Mouse (Mus musculus) hindbrain, embryonic 15.5 days (tissue): ENCODE measurements around the gene Tmem163. TPM values are rescaled to one million over a fixed set of nuclear protein-coding genes. Genes with fewer than 3 reads are reported as not detected.

Source experiments
- ATAC-seq: fragments of 200-750 bp; cut with Nextera tagmentation; 2 replicates; pipeline ENCODE4 v1.8.0; 2017; ENCODE audit warnings: low read depth, moderate number of reproducible peaks, moderate TSS enrichment; ENCODE audit not compliant: low FRiP score
- H3K27ac ChIP-seq: fragments of 300-500 bp; sonication (generic); replicated peaks from 2 replicates; pipeline ENCODE4 v1.5.1; 2015; ENCODE audit warnings: mild to moderate bottlenecking, inconsistent platforms
- H3K27me3 ChIP-seq: fragments of 300-500 bp; sonication (generic); 2 replicates; pipeline ENCODE4 v1.6.1; 2015; ENCODE audit warnings: control low read depth, inconsistent platforms
- H3K36me3 ChIP-seq: fragments of 300-500 bp; sonication (generic); 2 replicates; pipeline ENCODE4 v1.6.1; 2015; ENCODE audit warnings: control low read depth, inconsistent platforms
- H3K4me1 ChIP-seq: fragments of 300-500 bp; sonication (generic); replicated peaks from 2 replicates; pipeline ENCODE4 v1.6.1; 2015; ENCODE audit warnings: control low read depth, inconsistent platforms
- H3K4me2 ChIP-seq: fragments of 300-500 bp; sonication (generic); 2 replicates; pipeline ENCODE4 v1.6.1; 2015; ENCODE audit warnings: moderate library complexity, mild to moderate bottlenecking, inconsistent platforms
- H3K4me3 ChIP-seq: fragments of 300-500 bp; sonication (generic); 2 replicates; pipeline ENCODE4 v1.5.1; 2015; ENCODE audit warnings: mild to moderate bottlenecking, inconsistent platforms
- H3K9ac ChIP-seq: fragments of 300-500 bp; sonication (generic); 2 replicates; pipeline ENCODE4 v1.6.1; 2015; ENCODE audit warnings: inconsistent platforms
- H3K9me3 ChIP-seq: fragments of 300-500 bp; sonication (generic); 2 replicates; pipeline ENCODE4 v1.6.1; 2016; ENCODE audit warnings: control low read depth, inconsistent platforms
- WGBS: fragments of 180-500 bp; shearing (Covaris S2); methylation state at CpG from one replicate; pipeline ENCODE4 v1.1.7; 2015; 5-methylcytosine and 5-hydroxymethylcytosine counted together
- polyA plus RNA-seq: library from polyadenylated mRNA; unstranded; fragments of >200 nt; fragmentation: Nextera tagmentation; extraction: Ambion mirVana; gene quantifications from 2 replicates; pipeline ENCODE4 v1.2.1, GENCODE M21; 2015

The Tmem163 gene
- polyA plus RNA-seq, 1 experiment from 2014 or later: 49.5 TPM

- H3K9me3 ChIP-seq: no peaks in the 10 kb centered on the region
- H3K27ac ChIP-seq: no peak overlapping the region
- no peak for ATAC-seq
- H3K4me2 ChIP-seq: no peak overlapping the region
- no peaks in the 10 kb centered on the region for H3K27me3 ChIP-seq
- no peaks in the 10 kb centered on the region for H3K36me3 ChIP-seq
- 80% methylated on average over 6 of the region's 6 CpGs for WGBS
- H3K4me3 ChIP-seq: no peak overlapping the region
- no peak overlapping the region for H3K9ac ChIP-seq
- H3K4me1 ChIP-seq: peaks cover 24% of the 10 kb centered on the region
Observed at GRCm38 (mm10) chr1:127511362-127511761, 168.0 kb downstream of the Tmem163 start.

GRCm38 (mm10) chr1:127508921-127509320 lies 170.4 kb downstream of the Tmem163 start:
- H3K9ac ChIP-seq: no peak overlapping the region
- H3K4me3 ChIP-seq: no peak overlapping the region
- no peaks in the 10 kb centered on the region for H3K9me3 ChIP-seq
- H3K27me3 ChIP-seq: no peaks in the 10 kb centered on the region
- no peaks in the 10 kb centered on the region for H3K36me3 ChIP-seq
- no peak overlapping the region for H3K4me2 ChIP-seq
- H3K27ac ChIP-seq: peak overlapping the region; percentile 69; the same call in 1 of the 2 replicates
- WGBS: 65% methylated on average over 8 of the region's 8 CpGs
- peak; percentile 36; the same call in 1 of the 2 replicates for ATAC-seq
- peaks cover 24% of the 10 kb centered on the region for H3K4me1 ChIP-seq

- Histone ChIP-seq H3K4me3 (no peak overlapping the region), H3K4me1 (peaks cover 24% of the 10 kb centered on the region), H3K36me3 (no peaks in the 10 kb centered on the region), H3K9me3 (no peaks in the 10 kb centered on the region), H3K27me3 (no peaks in the 10 kb centered on the region), H3K9ac (no peak overlapping the region), H3K4me2 (peak overlapping the region; percentile 11; the same call in 1 of the 2 replicates), H3K27ac (peak overlapping the region; percentile 69)
- 45% methylated on average over 16 of the region's 16 CpGs for WGBS
- ATAC-seq: peak; percentile 62
Observed at GRCm38 (mm10) chr1:127508067-127508739, 171.1 kb downstream of the Tmem163 start.

GRCm38 (mm10) chr1:127507042-127507650 lies 172.2 kb downstream of the Tmem163 start:
- peaks cover 24% of the 10 kb centered on the region for H3K4me1 ChIP-seq
- H3K27ac ChIP-seq: peak overlapping the region; percentile 45
- no peaks in the 10 kb centered on the region for H3K27me3 ChIP-seq
- WGBS: 55% methylated on average over 10 of the region's 10 CpGs
- no peak overlapping the region for H3K4me3 ChIP-seq
- no peak for ATAC-seq
- H3K9me3 ChIP-seq: no peaks in the 10 kb centered on the region
- H3K4me2 ChIP-seq: no peak overlapping the region
- no peaks in the 10 kb centered on the region for H3K36me3 ChIP-seq
- H3K9ac ChIP-seq: no peak overlapping the region

GRCm38 (mm10) chr1:127500701-127501100 lies 178.6 kb downstream of the Tmem163 start:
- Histone ChIP-seq H3K27ac (peak overlapping the region; percentile 72), H3K4me3 (no peak overlapping the region), H3K4me2 (0 out of 2 replicates have a peak overlapping the region, but pooled peaks have one; percentile 22), H3K4me1 (peaks cover 11% of the 10 kb centered on the region), H3K27me3 (no peaks in the 10 kb centered on the region; the same call in 1 of the 2 replicates), H3K36me3 (no peaks in the 10 kb centered on the region), H3K9me3 (no peaks in the 10 kb centered on the region), H3K9ac (no peak overlapping the region)
- ATAC-seq: no peak
- 51% methylated on average over 17 of the region's 17 CpGs for WGBS

- peak overlapping the region; percentile 72 for H3K27ac ChIP-seq
- no peak overlapping the region for H3K4me2 ChIP-seq
- no peak overlapping the region for H3K4me3 ChIP-seq
- H3K9me3 ChIP-seq: no peaks in the 10 kb centered on the region
- peak; percentile 68; the same call in 1 of the 2 replicates for ATAC-seq
- H3K36me3 ChIP-seq: no peaks in the 10 kb centered on the region
- peaks cover 11% of the 10 kb centered on the region for H3K4me1 ChIP-seq
- WGBS: 5% methylated on average over 8 of the region's 8 CpGs
- H3K27me3 ChIP-seq: no peaks in the 10 kb centered on the region; the same call in 1 of the 2 replicates
- no peak overlapping the region for H3K9ac ChIP-seq
Observed at GRCm38 (mm10) chr1:127500219-127500618, 179.1 kb downstream of the Tmem163 start.

GRCm38 (mm10) chr1:127498746-127499145 lies 180.6 kb downstream of the Tmem163 start:
- no peak for ATAC-seq
- 69% methylated on average over 9 of the region's 9 CpGs for WGBS
- Histone ChIP-seq H3K9ac (no peak overlapping the region), H3K27me3 (no peaks in the 10 kb centered on the region; the same call in 1 of the 2 replicates), H3K9me3 (no peaks in the 10 kb centered on the region), H3K4me1 (peaks cover 11% of the 10 kb centered on the region), H3K36me3 (no peaks in the 10 kb centered on the region), H3K4me3 (no peak overlapping the region), H3K4me2 (no peak overlapping the region), H3K27ac (no peak overlapping the region)

GRCm38 (mm10) chr1:127496737-127497543 lies 182.4 kb downstream of the Tmem163 start:
- no peak overlapping the region for H3K4me2 ChIP-seq
- peaks cover 11% of the 10 kb centered on the region for H3K4me1 ChIP-seq
- peak; percentile 76 for ATAC-seq
- no peaks in the 10 kb centered on the region for H3K36me3 ChIP-seq
- 34% methylated on average over 9 of the region's 9 CpGs for WGBS
- no peaks in the 10 kb centered on the region for H3K9me3 ChIP-seq
- no peaks in the 10 kb centered on the region; the same call in 1 of the 2 replicates for H3K27me3 ChIP-seq
- H3K9ac ChIP-seq: no peak overlapping the region
- no peak overlapping the region for H3K4me3 ChIP-seq
- H3K27ac ChIP-seq: no peak overlapping the region

GRCm38 (mm10) chr1:127487161-127487560 lies 192.2 kb downstream of the Tmem163 start:
- Histone ChIP-seq H3K4me2 (no peak overlapping the region), H3K27ac (no peak overlapping the region), H3K4me1 (no peaks in the 10 kb centered on the region), H3K9me3 (no peaks in the 10 kb centered on the region), H3K9ac (no peak overlapping the region), H3K36me3 (no peaks in the 10 kb centered on the region), H3K4me3 (no peak overlapping the region), H3K27me3 (no peaks in the 10 kb centered on the region)
- no peak for ATAC-seq
- WGBS: 80% methylated on average over 4 of the region's 4 CpGs

GRCm38 (mm10) chr1:127484826-127485225 lies 194.5 kb downstream of the Tmem163 start:
- no peak overlapping the region for H3K4me3 ChIP-seq
- H3K27me3 ChIP-seq: no peaks in the 10 kb centered on the region
- H3K4me1 ChIP-seq: no peaks in the 10 kb centered on the region
- no peak for ATAC-seq
- H3K36me3 ChIP-seq: no peaks in the 10 kb centered on the region
- no peak overlapping the region for H3K4me2 ChIP-seq
- WGBS: 44% methylated on average over 7 of the region's 7 CpGs
- H3K27ac ChIP-seq: no peak overlapping the region
- no peaks in the 10 kb centered on the region for H3K9me3 ChIP-seq
- H3K9ac ChIP-seq: no peak overlapping the region

GRCm38 (mm10) chr1:127484188-127484587 lies 195.2 kb downstream of the Tmem163 start:
- Histone ChIP-seq H3K9me3 (no peaks in the 10 kb centered on the region), H3K27me3 (no peaks in the 10 kb centered on the region), H3K27ac (no peak overlapping the region), H3K36me3 (no peaks in the 10 kb centered on the region), H3K4me1 (no peaks in the 10 kb centered on the region), H3K4me3 (no peak overlapping the region), H3K9ac (no peak overlapping the region), H3K4me2 (no peak overlapping the region)
- ATAC-seq: no peak
- 96% methylated on average over 8 of the region's 8 CpGs for WGBS

- Histone ChIP-seq H3K4me3 (no peak overlapping the region), H3K27me3 (no peaks in the 10 kb centered on the region), H3K9ac (no peak overlapping the region), H3K36me3 (no peaks in the 10 kb centered on the region), H3K27ac (no peak overlapping the region), H3K9me3 (no peaks in the 10 kb centered on the region), H3K4me1 (no peaks in the 10 kb centered on the region), H3K4me2 (no peak overlapping the region)
- WGBS: 78% methylated on average over 10 of the region's 10 CpGs
- no peak for ATAC-seq
Observed at GRCm38 (mm10) chr1:127482911-127483310, 196.4 kb downstream of the Tmem163 start.
